Mouse (Mus musculus) heart, postnatal 10 days (tissue): ENCODE measurements around the gene C2cd4d. TPM values are rescaled to one million over a fixed set of nuclear protein-coding genes. Genes with fewer than 3 reads are reported as not detected.

ENCODE experiments used
- DNase-seq, 2 experiments: peaks; one replicate each; pipeline ENCODE4 v3.0.0; 2021
- intact Hi-C: fragments of 180-260 bp; cut with DNase I; formaldehyde crosslinking; loops from one replicate; pipeline ENCODE4 v1.15.1; 2025
- total RNA-seq, 2 experiments: library from RNA; stranded (reverse); gene quantifications; 2 replicates each; pipeline ENCODE4 v1.2.3; 2021

The C2cd4d gene
- total RNA-seq, 2 experiments from 2014 or later: 0.20 TPM; not detected in 1

- intact Hi-C loops: no loop called here
- no peak for DNase-seq
Measured at GRCm38 (mm10) chr3:94405561-94405960, 43.3 kb downstream of the C2cd4d start.

GRCm38 (mm10) chr3:94412530-94412929, 50.3 kb downstream of the C2cd4d start:
- DNase-seq: no peak
- intact Hi-C loops: no loop called here

- intact Hi-C loops: no loop called here
- peak; percentile 96 to 97 for DNase-seq
Measured at GRCm38 (mm10) chr3:94413031-94413679, 50.9 kb downstream of the C2cd4d start, which contains the start of gene Tdrkh. Tdrkh (plus strand) TSS chr3:94413273.

Other genes starting within 250 kb of the C2cd4d start
- not detected for gene Gm10696, start 184.2 kb upstream of the C2cd4d start, total RNA-seq
- gene Gm5286, start 165.7 kb upstream of the C2cd4d start, total RNA-seq: not detected
- not detected for gene Gm4778, start 98.4 kb upstream of the C2cd4d start, total RNA-seq
- 10 to 100 TPM; 13.5 to 14.2 TPM for gene Them4, start 52.3 kb upstream of the C2cd4d start, total RNA-seq
- gene Them5, start 20.3 kb upstream of the C2cd4d start, total RNA-seq: not detected
- gene Rorc, start 10.4 kb downstream of the C2cd4d start, total RNA-seq: 10 to 100 TPM; 27.2 to 29.9 TPM
- gene Lingo4, start 36.1 kb downstream of the C2cd4d start, total RNA-seq: under 1 TPM; 0.07 to 0.10 TPM
- gene Tdrkh, start 50.8 kb downstream of the C2cd4d start, total RNA-seq: 1 to 10 TPM; 6.2 to 6.3 TPM
- gene Mrpl9, start 80.9 kb downstream of the C2cd4d start, total RNA-seq: 10 to 100 TPM; 66.1 to 66.4 TPM
- gene Oaz3, start 81.5 kb downstream of the C2cd4d start, total RNA-seq: not detected
- gene Celf3, start 115.9 kb downstream of the C2cd4d start, total RNA-seq: not detected
- gene Riiad1, start 117.9 kb downstream of the C2cd4d start, total RNA-seq: under 1 TPM; 0.89 to 0.99 TPM
- 10 to 100 TPM; 26.8 to 32.7 TPM for gene Snx27, start 220.3 kb downstream of the C2cd4d start, total RNA-seq